Mouse (Mus musculus) limb, embryonic 11.5 days (tissue): ENCODE data around the gene Arl6ip4. TPM values are rescaled to one million over a fixed set of nuclear protein-coding genes. Genes with fewer than 3 reads are reported as not detected.

Experiments
- ATAC-seq: fragments of 200-750 bp; cut with Nextera tagmentation; 2 replicates; pipeline ENCODE4 v1.8.0; 2017; ENCODE audit warnings: low read depth; ENCODE audit not compliant: insufficient number of reproducible peaks, low FRiP score, low TSS enrichment
- DNase-seq: peaks from one replicate; pipeline ENCODE4 v3.0.0-alpha.2; 2015; ENCODE audit warnings: low spot score
- H3K27ac ChIP-seq: fragments of 300-500 bp; sonication (generic); replicated peaks from 2 replicates; pipeline ENCODE4 v1.5.1; 2014; ENCODE audit warnings: low read depth, mild to moderate bottlenecking, low read length
- H3K27me3 ChIP-seq: fragments of 300-500 bp; sonication (generic); 2 replicates; pipeline ENCODE4 v1.6.1; 2014; ENCODE audit warnings: mild to moderate bottlenecking, low read length, mixed read lengths; ENCODE audit not compliant: control insufficient read depth, insufficient read depth
- H3K36me3 ChIP-seq: fragments of 300-500 bp; sonication (generic); 2 replicates; pipeline ENCODE4 v1.6.1; 2014; ENCODE audit warnings: mild to moderate bottlenecking, low read length, moderate library complexity, mixed read lengths; ENCODE audit not compliant: control insufficient read depth, insufficient read depth
- H3K4me1 ChIP-seq: fragments of 300-500 bp; sonication (generic); 2 replicates; pipeline ENCODE4 v1.6.1; 2014; ENCODE audit warnings: low read length, mixed read lengths; ENCODE audit not compliant: control insufficient read depth, insufficient read depth
- H3K4me2 ChIP-seq: fragments of 300-500 bp; sonication (generic); 2 replicates; pipeline ENCODE4 v1.6.1; 2014; ENCODE audit warnings: low read depth, mild to moderate bottlenecking, moderate library complexity; ENCODE audit not compliant: severe bottlenecking
- H3K4me3 ChIP-seq: fragments of 300-500 bp; sonication (generic); 2 replicates; pipeline ENCODE4 v1.5.1; 2014; ENCODE audit warnings: low read depth, low read length
- H3K9ac ChIP-seq: fragments of 300-500 bp; sonication (generic); 2 replicates; pipeline ENCODE4 v1.6.1; 2014; ENCODE audit warnings: mild to moderate bottlenecking, low read length
- H3K9me3 ChIP-seq: fragments of 300-500 bp; sonication (generic); 2 replicates; pipeline ENCODE4 v1.6.1; 2016; ENCODE audit warnings: low read length; ENCODE audit not compliant: control insufficient read depth
- WGBS: fragments of 180-500 bp; shearing (Covaris S2); extraction: QIAGEN DNeasy Blood & Tissue Kit; methylation state at CpG from one replicate; pipeline ENCODE4 v1.1.7; 2014; 5-methylcytosine and 5-hydroxymethylcytosine counted together
- polyA plus RNA-seq: library from polyadenylated mRNA; unstranded; fragments of >200 nt; fragmentation: Nextera tagmentation; extraction: Ambion mirVana; gene quantifications from 2 replicates; pipeline ENCODE4 v1.2.1, GENCODE M21; 2014

Gene Arl6ip4
- polyA plus RNA-seq, 1 experiment from 2014 or later: 116 TPM

DNA sequence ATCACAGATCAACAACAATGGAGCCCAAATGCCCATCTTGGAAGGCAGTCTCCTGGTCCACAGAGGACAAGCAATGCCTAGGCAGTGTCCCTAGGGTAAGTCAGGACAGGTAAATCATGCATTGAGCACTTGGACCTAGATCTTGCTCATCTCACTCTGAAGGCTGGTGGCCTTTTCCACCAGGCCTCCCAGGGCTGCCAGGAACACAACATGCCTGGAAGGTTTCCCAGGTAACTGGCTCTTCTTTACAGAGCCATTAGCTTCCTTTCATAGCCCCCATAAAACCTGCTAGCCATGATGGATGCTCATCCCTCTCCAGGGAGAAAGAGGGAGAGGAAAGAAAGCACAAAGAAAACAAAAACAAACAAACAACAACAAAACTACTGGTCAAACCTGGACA, 50.9 kb downstream of the Arl6ip4 start:
- Histone ChIP-seq H3K36me3 (no peaks in the 10 kb centered on the region), H3K9ac (no peak overlapping the region), H3K4me1 (peaks cover 44% of the 10 kb centered on the region), H3K27ac (no peak overlapping the region), H3K4me2 (no peak overlapping the region), H3K27me3 (no peaks in the 10 kb centered on the region), H3K9me3 (no peaks in the 10 kb centered on the region), H3K4me3 (no peak overlapping the region)
- no peak for ATAC-seq
- no peak for DNase-seq

DNA sequence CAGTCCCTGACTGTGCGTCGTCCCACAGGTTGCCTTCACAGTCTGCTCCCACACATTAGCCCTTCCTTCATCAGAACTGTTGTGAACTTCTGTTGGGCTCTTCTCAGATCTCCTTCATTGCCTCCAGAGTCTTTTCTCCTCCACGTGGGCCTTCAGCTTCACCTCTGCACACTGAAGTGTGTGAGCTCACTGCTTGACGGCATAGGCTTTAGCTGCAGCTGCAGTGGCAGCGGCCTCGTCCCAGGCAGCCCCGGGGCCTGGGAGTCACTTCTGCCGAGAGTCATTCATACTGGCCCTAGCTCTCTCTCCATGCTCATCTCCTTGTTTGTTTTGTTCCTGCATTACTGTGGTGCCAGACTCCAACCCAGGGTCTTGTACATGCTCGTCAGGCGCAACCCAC, 51.7 kb downstream of the Arl6ip4 start:
- no peak for DNase-seq
- no peak overlapping the region for H3K9ac ChIP-seq
- H3K4me2 ChIP-seq: no peak overlapping the region
- no peaks in the 10 kb centered on the region for H3K9me3 ChIP-seq
- no peak overlapping the region for H3K27ac ChIP-seq
- no peak for ATAC-seq
- no peak overlapping the region for H3K4me3 ChIP-seq
- no peaks in the 10 kb centered on the region for H3K36me3 ChIP-seq
- WGBS: 55% methylated on average over 10 of the region's 10 CpGs
- peaks cover 44% of the 10 kb centered on the region for H3K4me1 ChIP-seq
- H3K27me3 ChIP-seq: no peaks in the 10 kb centered on the region

Other genes with a start within 250 kb of the Arl6ip4 start
- 0.11 TPM in 1 of 2 replicates, not detected in the other for gene Hcar1, start 236.1 kb upstream of the Arl6ip4 start, polyA plus RNA-seq
- 186 and 187 TPM in 2 replicates for gene Denr, start 208.9 kb upstream of the Arl6ip4 start, polyA plus RNA-seq
- gene Gm43518, start 188.7 kb upstream of the Arl6ip4 start, polyA plus RNA-seq: 0.25 and 1.4 TPM in 2 replicates
- gene Ccdc62, start 185.4 kb upstream of the Arl6ip4 start, polyA plus RNA-seq: 4.4 and 7.3 TPM in 2 replicates
- 3.8 and 4.2 TPM in 2 replicates for gene Hip1r, start 142.5 kb upstream of the Arl6ip4 start, polyA plus RNA-seq
- 32.8 and 33.0 TPM in 2 replicates for gene Vps37b, start 83.8 kb upstream of the Arl6ip4 start, polyA plus RNA-seq
- gene Abcb9, start 20.3 kb upstream of the Arl6ip4 start, polyA plus RNA-seq: 0.20 and 0.47 TPM in 2 replicates
- gene Ogfod2, start 3.8 kb upstream of the Arl6ip4 start, polyA plus RNA-seq: 8.0 and 11.5 TPM in 2 replicates
- 3.4 and 3.7 TPM in 2 replicates for gene Pitpnm2, start 133.7 kb downstream of the Arl6ip4 start, polyA plus RNA-seq
- 18.1 and 18.3 TPM in 2 replicates for gene Mphosph9, start 211.9 kb downstream of the Arl6ip4 start, polyA plus RNA-seq
- gene 2810006K23Rik, start 212.0 kb downstream of the Arl6ip4 start, polyA plus RNA-seq: 14.0 and 17.6 TPM in 2 replicates
- 300 and 440 TPM in 2 replicates for gene Cdk2ap1, start 247.0 kb downstream of the Arl6ip4 start, polyA plus RNA-seq